Mouse (Mus musculus) midbrain, embryonic 14.5 days (tissue): ENCODE data around the gene Vamp5. TPM values are rescaled to one million over a fixed set of nuclear protein-coding genes. Genes with fewer than 3 reads are reported as not detected.

ENCODE experiments used
- ATAC-seq: fragments of 200-750 bp; cut with Nextera tagmentation; 2 replicates; pipeline ENCODE4 v1.8.0; 2017; ENCODE audit warnings: moderate number of reproducible peaks, moderate library complexity; ENCODE audit not compliant: low FRiP score, low TSS enrichment
- DNase-seq: peaks from one replicate; pipeline ENCODE4 v3.0.0-alpha.2; 2015
- H3K27ac ChIP-seq: fragments of 300-500 bp; sonication (generic); replicated peaks from 2 replicates; pipeline ENCODE4 v1.5.1; 2014; ENCODE audit warnings: mild to moderate bottlenecking, low read depth, low read length, moderate library complexity
- H3K27me3 ChIP-seq: fragments of 300-500 bp; sonication (generic); 2 replicates; pipeline ENCODE4 v1.6.1; 2014; ENCODE audit warnings: low read length, control low read depth, mixed read lengths; ENCODE audit not compliant: control insufficient read depth, insufficient read depth
- H3K36me3 ChIP-seq: fragments of 300-500 bp; sonication (generic); 2 replicates; pipeline ENCODE4 v1.6.1; 2014; ENCODE audit warnings: low read length, control low read depth; ENCODE audit not compliant: control insufficient read depth, insufficient read depth
- H3K4me1 ChIP-seq: fragments of 300-500 bp; sonication (generic); 2 replicates; pipeline ENCODE4 v1.6.1; 2014; ENCODE audit warnings: mild to moderate bottlenecking, antibody characterized with exemption, low read length, control low read depth; ENCODE audit not compliant: control insufficient read depth, insufficient read depth
- H3K4me2 ChIP-seq: fragments of 300-500 bp; sonication (generic); 2 replicates; pipeline ENCODE4 v1.6.1; 2014; ENCODE audit warnings: mild to moderate bottlenecking, low read length, moderate library complexity
- H3K4me3 ChIP-seq: fragments of 300-500 bp; sonication (generic); replicated peaks from 2 replicates; pipeline ENCODE4 v1.5.1; 2014; ENCODE audit warnings: low read depth, low read length
- H3K9ac ChIP-seq: fragments of 300-500 bp; sonication (generic); replicated peaks from 2 replicates; pipeline ENCODE4 v1.6.1; 2014; ENCODE audit warnings: mild to moderate bottlenecking, low read length, moderate library complexity
- H3K9me3 ChIP-seq: fragments of 300-500 bp; sonication (generic); 2 replicates; pipeline ENCODE4 v1.6.1; 2016; ENCODE audit warnings: low read length, control low read depth, mixed read lengths; ENCODE audit not compliant: control insufficient read depth
- WGBS: fragments of 180-500 bp; shearing (Covaris S2); extraction: QIAGEN DNeasy Blood & Tissue Kit; methylation state at CpG from one replicate; pipeline ENCODE4 v1.1.7; 2014; 5-methylcytosine and 5-hydroxymethylcytosine counted together
- polyA plus RNA-seq: library from polyadenylated mRNA; unstranded; fragments of >200 nt; fragmentation: Nextera tagmentation; extraction: Ambion mirVana; gene quantifications from 2 replicates; pipeline ENCODE4 v1.2.1, GENCODE M21; 2014

Vamp5 gene
- polyA plus RNA-seq, result 3.2 and 15.2 TPM in 2 replicates

GRCm38 (mm10) chr6:72380131-72380770 is at the start of gene Vamp5:
TSS of gene Vamp5 (minus strand) at chr6:72380468.
- DNase-seq, result peak; percentile 47
- H3K36me3 ChIP-seq, result no peaks in the 10 kb centered on the region
- whole genome bisulfite sequencing, result 2% methylated on average over 49 of the region's 49 CpGs
- H3K4me3 ChIP-seq, result peak within 1 kb of the TSS; percentile 36
- peak within 1 kb of the TSS; percentile 42 for H3K9ac ChIP-seq
- no peaks in the 10 kb centered on the region for H3K9me3 ChIP-seq
- H3K4me1 ChIP-seq, result 0 out of 2 replicates have a peak, but pooled peaks cover 5% of the 10 kb centered on the region
- peak within 1 kb of the TSS; percentile 57 for H3K4me2 ChIP-seq
- ATAC-seq, result no peak; the same call in 1 of the 2 replicates
- peaks cover 15% of the 10 kb centered on the region; the same call in 1 of the 2 replicates for H3K27me3 ChIP-seq
- H3K27ac ChIP-seq, result no peak within 1 kb of the TSS

- H3K36me3 ChIP-seq, result peaks cover 90% of the 10 kb centered on the region
- H3K27ac ChIP-seq, result no peak overlapping the region
- H3K27me3 ChIP-seq, result no peaks in the 10 kb centered on the region
- H3K9ac ChIP-seq, result no peak overlapping the region
- WGBS, result 90% methylated on average over 21 of the region's 21 CpGs
- no peak overlapping the region for H3K4me2 ChIP-seq
- H3K4me1 ChIP-seq, result no peaks in the 10 kb centered on the region
- H3K4me3 ChIP-seq, result no peak overlapping the region
- no peaks in the 10 kb centered on the region for H3K9me3 ChIP-seq
- no peak for DNase-seq
- ATAC-seq, result no peak
Measured at GRCm38 (mm10) chr6:72429061-72429842, 49.0 kb upstream of the Vamp5 start.

GRCm38 (mm10) chr6:72428036-72428435 is 47.8 kb upstream of the Vamp5 start:
- DNase-seq (peak; percentile 91), ATAC-seq (peak; percentile 86)
- Histone ChIP-seq H3K9me3 (no peaks in the 10 kb centered on the region), H3K9ac (no peak overlapping the region), H3K27ac (no peak overlapping the region), H3K27me3 (no peaks in the 10 kb centered on the region), H3K4me2 (no peak overlapping the region), H3K36me3 (peaks cover 91% of the 10 kb centered on the region), H3K4me1 (no peaks in the 10 kb centered on the region), H3K4me3 (no peak overlapping the region)
- WGBS, result 33% methylated on average over 8 of the region's 8 CpGs

GRCm38 (mm10) chr6:72425646-72426045 is 45.4 kb upstream of the Vamp5 start:
- ATAC-seq (no peak), DNase-seq (no peak)
- Histone ChIP-seq H3K27me3 (no peaks in the 10 kb centered on the region), H3K4me3 (no peak overlapping the region), H3K4me2 (no peak overlapping the region), H3K36me3 (peaks cover 90% of the 10 kb centered on the region), H3K4me1 (no peaks in the 10 kb centered on the region), H3K9ac (no peak overlapping the region), H3K27ac (no peak overlapping the region), H3K9me3 (no peaks in the 10 kb centered on the region)
- 94% methylated on average over 11 of the region's 11 CpGs for WGBS

- DNase-seq, result no peak
- 95% methylated on average over 10 of the region's 10 CpGs for WGBS
- ATAC-seq, result no peak
Measured at GRCm38 (mm10) chr6:72420901-72421300, 40.6 kb upstream of the Vamp5 start.

GRCm38 (mm10) chr6:72419806-72420205 is 39.5 kb upstream of the Vamp5 start:
- ATAC-seq, result no peak
- H3K36me3 ChIP-seq, result peaks cover 68% of the 10 kb centered on the region

More at GRCm38 (mm10) chr6:72420901-72421300, 40.6 kb upstream of the Vamp5 start:
- H3K4me3 ChIP-seq, result no peak overlapping the region
- peaks cover 79% of the 10 kb centered on the region for H3K36me3 ChIP-seq
- no peaks in the 10 kb centered on the region for H3K4me1 ChIP-seq
- H3K9ac ChIP-seq, result no peak overlapping the region
- no peak overlapping the region for H3K4me2 ChIP-seq
- H3K27me3 ChIP-seq, result no peaks in the 10 kb centered on the region
- no peak overlapping the region for H3K27ac ChIP-seq
- H3K9me3 ChIP-seq, result no peaks in the 10 kb centered on the region

GRCm38 (mm10) chr6:72418279-72418678 is 38.0 kb upstream of the Vamp5 start:
- no peak overlapping the region for H3K4me3 ChIP-seq
- no peaks in the 10 kb centered on the region for H3K9me3 ChIP-seq
- no peak overlapping the region for H3K27ac ChIP-seq
- peaks cover 53% of the 10 kb centered on the region for H3K36me3 ChIP-seq
- ATAC-seq (no peak), DNase-seq (no peak)
- H3K27me3 ChIP-seq, result no peaks in the 10 kb centered on the region
- H3K4me2 ChIP-seq, result no peak overlapping the region
- no peak overlapping the region for H3K9ac ChIP-seq
- H3K4me1 ChIP-seq, result peaks cover 9% of the 10 kb centered on the region; the same call in 1 of the 2 replicates
- 88% methylated on average over 4 of the region's 4 CpGs for WGBS

More at GRCm38 (mm10) chr6:72419806-72420205, 39.5 kb upstream of the Vamp5 start:
- Histone ChIP-seq H3K9ac (no peak overlapping the region), H3K27me3 (no peaks in the 10 kb centered on the region), H3K4me2 (no peak overlapping the region), H3K4me3 (no peak overlapping the region), H3K4me1 (peaks cover 4% of the 10 kb centered on the region; the same call in 1 of the 2 replicates), H3K27ac (no peak overlapping the region), H3K9me3 (no peaks in the 10 kb centered on the region)
- DNase-seq, result no peak
- WGBS, result 85% methylated on average over 1 of the region's 1 CpGs

GRCm38 (mm10) chr6:72415964-72416772 is 35.9 kb upstream of the Vamp5 start:
- Histone ChIP-seq H3K36me3 (peaks cover 33% of the 10 kb centered on the region), H3K4me2 (no peak overlapping the region), H3K27ac (no peak overlapping the region), H3K9me3 (no peaks in the 10 kb centered on the region), H3K4me1 (peaks cover 9% of the 10 kb centered on the region; the same call in 1 of the 2 replicates), H3K4me3 (no peak overlapping the region), H3K27me3 (no peaks in the 10 kb centered on the region), H3K9ac (no peak overlapping the region)
- 91% methylated on average over 7 of the region's 7 CpGs for WGBS
- DNase-seq (no peak), ATAC-seq (no peak)
